Mouse (Mus musculus): ENCODE data around the gene Ppp1ca.

DNA sequence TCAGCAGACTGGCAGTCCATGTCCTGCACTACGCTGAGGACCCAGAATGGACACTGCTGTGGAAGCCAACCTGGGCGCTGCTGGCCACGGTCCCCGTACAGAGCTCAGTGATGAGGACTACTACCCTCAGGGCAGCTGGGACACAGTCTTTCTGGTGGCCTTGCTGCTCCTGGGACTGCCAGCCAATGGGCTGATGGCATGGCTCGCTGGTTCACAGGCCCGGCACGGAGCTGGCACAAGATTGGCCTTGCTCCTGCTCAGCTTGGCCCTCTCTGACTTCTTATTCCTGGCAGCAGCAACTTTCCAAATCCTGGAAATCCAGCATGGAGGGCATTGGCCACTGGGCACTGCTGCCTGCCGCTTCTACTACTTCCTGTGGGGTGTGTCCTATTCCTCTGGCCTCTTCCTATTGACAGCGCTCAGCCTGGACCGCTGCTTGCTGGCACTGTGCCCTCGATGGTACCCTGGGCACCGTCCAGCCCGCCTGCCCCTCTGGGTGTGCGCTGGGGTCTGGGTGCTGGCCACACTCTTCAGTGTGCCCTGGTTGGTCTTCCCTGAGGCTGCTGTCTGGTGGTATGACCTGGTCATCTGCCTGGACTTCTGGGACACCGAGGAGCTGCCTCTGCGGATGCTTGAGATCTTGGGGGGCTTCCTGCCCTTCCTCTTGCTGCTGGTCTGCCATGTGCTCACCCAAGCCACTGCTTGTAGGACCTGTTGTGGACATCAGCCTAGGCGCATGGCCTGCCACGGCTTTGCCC, 49.3 kb upstream of the Ppp1ca start:
- TF ChIP-seq CTCF (IDR thresholded peaks at IDR 0.05; ENCODE audit: control insufficient read depth, insufficient read depth, low read length) (no peak), POLR2A (IDR thresholded peaks at IDR 0.05; ENCODE audit: borderline replicate concordance, control insufficient read depth, low read depth, low read length) (no peak; the same call in 1 of the 2 replicates)
